Mouse (Mus musculus) hindbrain, embryonic 13.5 days (tissue): ENCODE data around the gene Slc39a5. TPM values are rescaled to one million over a fixed set of nuclear protein-coding genes. Genes with fewer than 3 reads are reported as not detected.

Experiments
- ATAC-seq: fragments of 200-750 bp; cut with Nextera tagmentation; 2 replicates; pipeline ENCODE4 v1.8.0; 2017; ENCODE audit warnings: moderate TSS enrichment; ENCODE audit not compliant: low FRiP score
- H3K27ac ChIP-seq: fragments of 300-500 bp; sonication (generic); 2 replicates; pipeline ENCODE4 v1.5.1; 2015; ENCODE audit warnings: inconsistent platforms, mild to moderate bottlenecking, moderate library complexity
- H3K27me3 ChIP-seq: fragments of 300-500 bp; sonication (generic); 2 replicates; pipeline ENCODE4 v1.6.1; 2015; ENCODE audit warnings: mild to moderate bottlenecking, inconsistent platforms
- H3K36me3 ChIP-seq: fragments of 300-500 bp; sonication (generic); 2 replicates; pipeline ENCODE4 v1.6.1; 2015; ENCODE audit warnings: mild to moderate bottlenecking, inconsistent platforms
- H3K4me1 ChIP-seq: fragments of 300-500 bp; sonication (generic); replicated peaks from 2 replicates; pipeline ENCODE4 v1.6.1; 2015; ENCODE audit warnings: inconsistent platforms
- H3K4me2 ChIP-seq: fragments of 300-500 bp; sonication (generic); 2 replicates; pipeline ENCODE4 v1.6.1; 2015; ENCODE audit warnings: inconsistent platforms, mild to moderate bottlenecking, moderate library complexity
- H3K4me3 ChIP-seq: fragments of 300-500 bp; sonication (generic); 2 replicates; pipeline ENCODE4 v1.5.1; 2015; ENCODE audit warnings: mild to moderate bottlenecking, inconsistent platforms
- H3K9ac ChIP-seq: fragments of 300-500 bp; sonication (generic); 2 replicates; pipeline ENCODE4 v1.6.1; 2015; ENCODE audit warnings: mild to moderate bottlenecking, inconsistent platforms
- H3K9me3 ChIP-seq: fragments of 300-500 bp; sonication (generic); 2 replicates; pipeline ENCODE4 v1.6.1; 2016; ENCODE audit warnings: inconsistent platforms
- WGBS: fragments of 180-500 bp; shearing (Covaris S2); methylation state at CpG from one replicate; pipeline ENCODE4 v1.1.7; 2015; 5-methylcytosine and 5-hydroxymethylcytosine counted together
- polyA plus RNA-seq: library from polyadenylated mRNA; unstranded; fragments of >200 nt; fragmentation: Nextera tagmentation; extraction: Ambion mirVana; gene quantifications from 2 replicates; pipeline ENCODE4 v1.2.1, GENCODE M21; 2015

The Slc39a5 gene
- polyA plus RNA-seq, 1 experiment from 2014 or later, result not detected

DNA sequence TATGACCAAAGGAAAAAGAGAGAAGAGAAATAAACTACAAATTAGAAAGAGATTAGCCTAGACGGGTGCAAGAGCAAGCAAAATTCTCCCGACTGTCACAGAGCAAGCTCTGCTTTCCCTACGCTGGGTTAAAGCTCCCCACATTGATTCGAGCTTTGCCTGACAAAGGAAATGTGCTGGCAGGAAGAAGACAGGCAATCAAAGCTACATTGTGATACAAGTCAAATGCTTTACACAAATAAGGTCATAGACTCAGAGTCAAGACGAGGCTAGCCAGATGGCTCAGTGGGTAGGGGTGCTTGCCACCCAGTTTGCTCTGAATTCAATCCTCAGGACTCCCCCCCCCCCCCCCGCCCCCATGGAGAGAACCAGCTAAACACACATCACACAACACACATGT lies 31.0 kb downstream of the Slc39a5 start:
- Histone ChIP-seq H3K27ac (no peak overlapping the region), H3K4me1 (peaks cover 26% of the 10 kb centered on the region)

DNA sequence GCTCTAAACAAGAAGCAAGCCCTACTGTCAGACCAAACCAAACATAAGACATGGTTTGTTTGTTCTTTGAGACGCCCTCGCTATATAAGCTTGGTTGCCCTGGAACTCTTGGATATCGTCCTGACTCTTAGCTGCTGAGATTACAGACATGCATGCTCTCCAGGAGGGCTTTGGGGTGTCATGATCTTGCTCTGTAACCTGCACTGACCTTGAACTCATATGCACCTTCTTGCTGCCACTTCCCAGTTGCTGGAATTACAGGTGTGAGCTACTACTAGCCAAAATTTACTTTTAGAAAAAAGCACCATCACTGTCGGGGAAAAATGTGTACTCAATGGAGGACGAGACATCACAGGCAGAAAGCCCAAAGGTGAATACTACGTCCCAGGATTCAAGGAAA lies 31.4 kb downstream of the Slc39a5 start:
- H3K4me3 ChIP-seq, result peak overlapping the region; percentile 66
- no peaks in the 10 kb centered on the region for H3K9me3 ChIP-seq
- H3K27me3 ChIP-seq, result no peaks in the 10 kb centered on the region
- peak overlapping the region; percentile 93 for H3K4me2 ChIP-seq
- H3K9ac ChIP-seq, result peak overlapping the region; percentile 86; the same call in 1 of the 2 replicates
- whole genome bisulfite sequencing, result 79% methylated on average over 6 of the region's 6 CpGs
- no peak for ATAC-seq
- H3K4me1 ChIP-seq, result peaks cover 26% of the 10 kb centered on the region
- peak overlapping the region; percentile 98 for H3K27ac ChIP-seq
- peaks cover 12% of the 10 kb centered on the region for H3K36me3 ChIP-seq

More for the DNA sequence above, 31.0 kb downstream of the Slc39a5 start:
- no peak for ATAC-seq
- Histone ChIP-seq H3K4me3 (no peak overlapping the region), H3K9ac (no peak overlapping the region), H3K27me3 (no peaks in the 10 kb centered on the region), H3K4me2 (no peak overlapping the region), H3K9me3 (no peaks in the 10 kb centered on the region), H3K36me3 (peaks cover 10% of the 10 kb centered on the region)
- 54% methylated on average over 6 of the region's 6 CpGs for WGBS

DNA sequence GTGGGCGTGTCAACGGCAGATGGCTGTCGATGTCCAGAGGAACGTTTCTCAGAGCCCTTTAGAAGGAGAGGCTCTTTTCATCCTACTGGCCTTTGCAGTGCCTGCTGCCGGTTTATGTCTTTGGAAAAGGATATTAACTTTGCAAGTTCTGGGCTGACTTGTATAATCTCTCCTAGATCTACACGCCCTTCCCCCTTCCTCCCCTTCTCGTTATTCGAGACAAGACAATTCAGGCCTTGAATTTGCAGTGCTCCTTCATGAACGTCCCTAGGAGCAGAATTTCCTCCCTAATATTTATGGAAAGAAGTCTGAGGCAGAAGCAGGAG lies 31.8 kb downstream of the Slc39a5 start:
- no peak for ATAC-seq

DNA sequence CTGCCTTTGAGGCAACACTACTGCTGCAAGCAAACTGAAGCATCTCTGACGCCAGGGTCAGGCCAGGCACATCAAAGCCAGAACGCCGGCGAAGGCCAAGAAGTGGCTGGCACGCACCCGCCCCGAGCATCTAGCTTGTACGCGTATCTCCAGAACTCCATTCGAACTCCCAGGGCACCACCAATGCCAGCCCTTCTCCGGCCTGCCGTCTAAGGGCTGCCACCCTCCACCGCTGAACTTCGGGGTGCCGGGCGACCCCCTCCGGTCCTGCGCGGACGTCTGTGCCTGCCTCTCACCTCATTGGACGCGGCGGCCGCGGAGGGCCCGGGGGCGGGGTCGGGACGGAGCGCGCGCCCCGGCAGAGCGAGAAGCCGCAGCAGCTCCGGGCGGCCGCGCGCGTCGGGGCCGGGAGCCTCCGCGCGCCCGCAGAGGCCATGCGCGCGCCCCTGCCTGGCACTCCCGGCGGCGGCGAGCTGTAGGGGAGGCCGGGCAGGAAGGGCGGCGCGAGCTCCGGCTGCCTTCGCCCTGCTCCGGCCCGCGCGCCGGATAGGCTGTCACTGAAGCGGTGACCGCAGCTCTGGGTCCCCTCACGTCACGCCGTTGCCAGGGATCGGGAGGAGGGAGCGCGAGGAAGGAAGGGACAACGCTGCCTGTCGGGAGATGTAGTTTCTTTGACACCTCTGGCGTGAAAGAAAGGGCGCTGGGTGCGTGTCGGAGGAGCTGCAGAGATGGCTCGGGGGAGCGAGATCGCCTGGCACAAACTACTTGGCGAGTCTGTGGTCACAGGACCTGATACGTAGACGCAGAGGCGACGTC lies 32.4 kb downstream of the Slc39a5 start, which contains the start of gene Coq10a:
Gene Coq10a (minus strand): TSS at position 596 of the 816 bp plus-strand sequence.
- Histone ChIP-seq H3K9me3 (no peaks in the 10 kb centered on the region), H3K4me3 (peak within 1 kb of the TSS; percentile 66), H3K36me3 (peaks cover 21% of the 10 kb centered on the region), H3K4me1 (peaks cover 26% of the 10 kb centered on the region), H3K9ac (peak within 1 kb of the TSS; percentile 86), H3K27ac (peak within 1 kb of the TSS; percentile 98), H3K4me2 (peak within 1 kb of the TSS; percentile 93), H3K27me3 (no peaks in the 10 kb centered on the region)
- ATAC-seq, result peak; percentile 95
- under 1% methylated on average over 83 of the region's 87 CpGs for WGBS

More for the DNA sequence above, 31.8 kb downstream of the Slc39a5 start:
- H3K4me1 ChIP-seq, result peaks cover 26% of the 10 kb centered on the region
- H3K36me3 ChIP-seq, result peaks cover 16% of the 10 kb centered on the region
- no peaks in the 10 kb centered on the region for H3K27me3 ChIP-seq
- 6% methylated on average over 9 of the region's 9 CpGs for WGBS
- no peaks in the 10 kb centered on the region for H3K9me3 ChIP-seq
- H3K4me3 ChIP-seq, result peak overlapping the region; percentile 66
- H3K4me2 ChIP-seq, result peak overlapping the region; percentile 93
- H3K9ac ChIP-seq, result peak overlapping the region; percentile 86
- H3K27ac ChIP-seq, result peak overlapping the region; percentile 98

DNA sequence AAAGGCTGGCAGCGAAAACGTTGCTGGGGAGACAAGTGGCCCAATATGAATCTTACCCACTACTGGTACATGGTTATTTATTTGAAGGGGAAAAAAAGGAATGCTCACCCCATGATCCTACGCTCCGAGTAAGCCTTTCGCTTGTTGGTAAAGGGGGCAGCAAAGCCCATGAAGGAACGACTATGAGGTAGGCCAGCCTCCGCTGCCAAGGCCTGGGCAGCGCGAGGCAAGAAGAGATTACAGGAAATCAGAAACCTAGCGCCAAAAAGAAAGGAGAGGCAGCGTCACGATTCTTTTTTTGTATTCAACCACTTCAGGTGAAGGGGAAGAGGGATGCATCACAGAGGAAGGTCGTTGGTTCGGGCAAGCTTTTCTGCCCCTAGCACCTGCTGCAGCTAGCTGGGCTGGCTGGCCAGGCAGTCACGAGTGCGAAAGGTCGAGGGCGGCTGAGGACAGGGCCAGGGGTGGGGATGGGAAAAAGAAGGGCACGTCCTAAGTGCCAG lies 33.1 kb downstream of the Slc39a5 start:
- H3K9ac ChIP-seq, result peak overlapping the region; percentile 86
- no peaks in the 10 kb centered on the region for H3K27me3 ChIP-seq
- peak overlapping the region; percentile 93 for H3K4me2 ChIP-seq
- WGBS, result 15% methylated on average over 19 of the region's 19 CpGs
- H3K4me1 ChIP-seq, result peaks cover 26% of the 10 kb centered on the region
- no peak for ATAC-seq
- peak overlapping the region; percentile 98 for H3K27ac ChIP-seq
- H3K9me3 ChIP-seq, result no peaks in the 10 kb centered on the region
- peak overlapping the region; percentile 66 for H3K4me3 ChIP-seq
- H3K36me3 ChIP-seq, result peaks cover 28% of the 10 kb centered on the region

DNA sequence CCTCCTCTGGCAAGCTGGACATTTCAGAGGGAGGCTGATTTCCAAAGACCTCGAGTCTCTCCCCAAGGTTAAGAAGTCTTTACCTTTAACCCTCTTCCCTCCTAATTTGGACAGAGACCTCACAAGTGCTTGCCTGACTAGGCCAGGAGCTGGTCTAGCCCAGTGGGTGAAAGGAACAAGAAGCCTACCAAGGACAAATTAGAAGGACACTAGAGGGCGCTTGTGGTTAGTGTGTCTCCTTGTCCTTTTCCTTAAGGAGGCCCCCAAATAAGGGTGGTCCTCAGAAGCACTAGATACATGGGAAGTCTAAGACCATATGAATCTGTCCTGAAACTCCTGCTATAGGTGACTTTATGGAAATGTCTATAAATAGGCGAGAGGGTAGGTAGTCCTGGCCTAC lies 38.5 kb downstream of the Slc39a5 start:
- no peak overlapping the region for H3K27ac ChIP-seq
- 52% methylated on average over 3 of the region's 3 CpGs for WGBS
- peaks cover 13% of the 10 kb centered on the region for H3K4me1 ChIP-seq
- no peak overlapping the region for H3K4me3 ChIP-seq
- no peak for ATAC-seq
- H3K9me3 ChIP-seq, result no peaks in the 10 kb centered on the region
- H3K9ac ChIP-seq, result no peak overlapping the region
- H3K27me3 ChIP-seq, result no peaks in the 10 kb centered on the region
- peaks cover 82% of the 10 kb centered on the region for H3K36me3 ChIP-seq
- no peak overlapping the region for H3K4me2 ChIP-seq

DNA sequence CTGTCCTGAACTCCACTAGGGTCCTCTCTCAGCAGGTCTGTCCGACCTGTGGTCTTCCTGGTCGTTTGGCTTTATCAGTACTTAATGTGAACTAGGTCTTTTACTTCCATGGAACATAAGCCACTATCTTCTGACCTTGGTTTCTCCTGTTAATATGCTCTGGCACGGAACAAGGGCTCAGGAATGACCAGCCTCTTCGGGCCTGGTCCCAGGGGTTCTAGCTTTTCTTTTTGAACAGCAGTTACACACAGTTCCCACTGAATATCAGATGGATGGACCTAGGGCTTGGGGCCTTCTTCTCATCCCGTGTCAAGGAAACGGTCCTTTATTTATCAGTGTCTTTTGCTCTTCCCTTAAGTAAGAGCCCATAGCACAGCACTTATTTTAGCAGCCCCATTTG lies 39.2 kb downstream of the Slc39a5 start:
- peaks cover 82% of the 10 kb centered on the region for H3K36me3 ChIP-seq
- no peak for ATAC-seq
- H3K4me2 ChIP-seq, result no peak overlapping the region
- no peak overlapping the region for H3K27ac ChIP-seq
- no peaks in the 10 kb centered on the region for H3K27me3 ChIP-seq
- no peak overlapping the region for H3K9ac ChIP-seq
- H3K4me3 ChIP-seq, result no peak overlapping the region
- H3K9me3 ChIP-seq, result no peaks in the 10 kb centered on the region
- WGBS, result 95% methylated on average over 6 of the region's 6 CpGs
- peaks cover 5% of the 10 kb centered on the region for H3K4me1 ChIP-seq

DNA sequence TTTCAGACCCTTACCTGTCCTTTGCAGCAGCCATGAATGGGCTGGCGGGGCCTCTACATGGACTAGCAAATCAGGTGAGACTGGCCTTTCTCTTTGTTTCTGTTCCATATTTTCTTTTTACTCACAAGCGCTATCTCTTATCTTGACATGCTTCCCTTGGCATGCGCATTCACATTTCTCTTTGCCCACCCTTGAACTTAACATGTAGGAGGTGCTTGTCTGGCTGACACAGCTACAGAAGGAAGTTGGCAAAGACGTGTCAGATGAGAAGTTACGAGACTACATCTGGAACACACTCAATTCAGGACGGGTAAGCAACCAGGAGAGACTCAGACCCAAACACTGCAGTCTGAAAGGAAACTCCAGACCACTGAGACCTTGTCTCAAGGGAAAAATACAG lies 41.8 kb downstream of the Slc39a5 start:
- H3K36me3 ChIP-seq, result peaks cover 83% of the 10 kb centered on the region
- 94% methylated on average over 6 of the region's 6 CpGs for WGBS
- no peak overlapping the region for H3K4me3 ChIP-seq
- no peaks in the 10 kb centered on the region for H3K4me1 ChIP-seq
- no peaks in the 10 kb centered on the region for H3K9me3 ChIP-seq
- H3K27me3 ChIP-seq, result no peaks in the 10 kb centered on the region
- H3K4me2 ChIP-seq, result no peak overlapping the region
- no peak overlapping the region for H3K9ac ChIP-seq
- H3K27ac ChIP-seq, result no peak overlapping the region
- no peak for ATAC-seq

DNA sequence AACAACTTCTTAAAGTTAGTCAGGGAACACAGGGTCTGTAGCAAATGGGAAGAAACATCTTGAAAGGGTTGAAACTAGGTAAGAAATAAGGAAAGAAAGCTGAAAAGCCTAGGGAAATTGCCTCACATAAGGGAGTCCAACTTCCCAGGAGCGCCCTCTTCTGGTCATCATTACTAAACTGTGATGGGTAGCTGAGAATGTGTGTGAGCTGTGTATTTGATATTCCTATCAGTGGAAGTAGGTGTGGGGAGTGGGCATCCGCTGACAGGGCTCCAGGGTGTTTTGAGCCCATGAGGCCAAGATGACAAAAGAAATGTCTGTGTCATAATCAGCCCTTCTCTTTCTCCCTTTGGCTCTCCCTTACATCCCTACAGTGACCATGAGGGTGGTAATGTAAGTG lies 42.2 kb downstream of the Slc39a5 start:
- 56% methylated on average over 2 of the region's 2 CpGs for WGBS
- H3K27me3 ChIP-seq, result no peaks in the 10 kb centered on the region
- H3K4me1 ChIP-seq, result no peaks in the 10 kb centered on the region
- H3K9ac ChIP-seq, result no peak overlapping the region
- H3K9me3 ChIP-seq, result no peaks in the 10 kb centered on the region
- no peak for ATAC-seq
- H3K36me3 ChIP-seq, result peaks cover 83% of the 10 kb centered on the region
- no peak overlapping the region for H3K27ac ChIP-seq
- H3K4me3 ChIP-seq, result no peak overlapping the region
- no peak overlapping the region for H3K4me2 ChIP-seq

DNA sequence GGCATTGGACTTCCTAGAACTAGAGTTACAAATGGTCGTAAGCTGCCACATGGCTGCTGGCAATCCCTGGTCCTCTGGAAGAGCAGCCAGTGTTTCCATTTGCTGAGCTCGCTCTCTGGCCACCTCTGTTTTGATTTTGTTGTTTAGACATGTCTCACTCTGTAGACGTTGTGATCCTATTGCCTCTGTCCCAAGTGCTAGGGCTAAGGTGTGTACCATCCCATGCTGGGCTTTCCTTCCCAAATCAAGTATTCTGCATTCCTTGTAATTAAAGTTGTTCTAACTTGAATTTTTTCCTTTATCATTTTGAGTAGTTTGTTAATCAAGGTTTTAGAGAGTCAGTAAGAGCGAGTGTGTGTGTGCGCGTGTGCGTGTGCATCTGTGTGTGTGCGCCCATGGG lies 53.5 kb downstream of the Slc39a5 start:
- no peak overlapping the region for H3K9ac ChIP-seq
- H3K4me2 ChIP-seq, result no peak overlapping the region
- H3K4me1 ChIP-seq, result peaks cover 8% of the 10 kb centered on the region
- ATAC-seq, result no peak
- H3K9me3 ChIP-seq, result no peaks in the 10 kb centered on the region
- no peak overlapping the region for H3K4me3 ChIP-seq
- no peaks in the 10 kb centered on the region for H3K27me3 ChIP-seq
- H3K36me3 ChIP-seq, result peaks cover 27% of the 10 kb centered on the region
- H3K27ac ChIP-seq, result no peak overlapping the region
- WGBS, result 95% methylated on average over 8 of the region's 8 CpGs
